Comparison of ENCODE assay signal across 14 mouse cellular contexts in genomic region chr1:92976141-92976566, GRCm38 (mm10). TPM values are rescaled to one million over a fixed set of nuclear protein-coding genes. Genes with fewer than 3 reads are reported as not detected.
DNase-seq lines count a peak whose midpoint lies in the region; ATAC-seq lines count a peak whose summit lies in the region.
"Had no signal": no experiment of that assay in that cellular context is flagged by ENCODE, and none has a peak within 500 bp of the region (broad histone marks: within the 10 kb centered on the region; RNA-seq: fewer than 3 reads in every experiment).

No protein-coding gene starts in this region.

- H3K27me3 ChIP-seq in embryonic facial prominence, embryonic 12.5 days = 0 out of 2 replicates have a peak, but pooled peaks cover 5% of the 10 kb centered on the region
- peaks cover 25% of the 10 kb centered on the region for H3K27me3 ChIP-seq in embryonic facial prominence, embryonic 10.5 days (replicated peaks; ENCODE audit: low read depth, poor library complexity, severe bottlenecking)
- no peaks in the 10 kb centered on the region for H3K27me3 ChIP-seq in stomach, embryonic 16.5 days (ENCODE audit: control insufficient read depth, insufficient read depth, low read length)
- no peaks in the 10 kb centered on the region for H3K27me3 ChIP-seq in neural tube, embryonic 15.5 days (replicated peaks)
- H3K27me3 ChIP-seq: Patski had no signal

- no peak for DNase-seq in embryonic facial prominence, embryonic 10.5 days (ENCODE audit: low spot score)
- peak; percentile 34 for DNase-seq in ovary, postnatal 36 days (ENCODE audit: low spot score)
- DNase-seq in ovary, postnatal 10 days (ENCODE audit: low spot score) = no peak
- peak; percentile 17 to 31 for DNase-seq in kidney, postnatal 36 days
- no peak for DNase-seq in layer of hippocampus, postnatal 25 days (ENCODE audit: extremely low spot score in 1 of 2, low spot score in 1 of 2)
- DNase-seq: B cell, adult 2 months; layer of hippocampus, adult 9-11 months had no signal

- no peak overlapping the region for H3K9ac ChIP-seq in embryonic facial prominence, embryonic 12.5 days
- H3K9ac ChIP-seq in stomach, embryonic 16.5 days (ENCODE audit: low read length) = no peak overlapping the region
- no peak overlapping the region for H3K9ac ChIP-seq in neural tube, embryonic 15.5 days (replicated peaks)

- WGBS in embryonic facial prominence, embryonic 12.5 days = 55% methylated on average over 6 of the region's 6 CpGs
- WGBS in embryonic facial prominence, embryonic 10.5 days = 62% methylated on average over 6 of the region's 6 CpGs
- WGBS in stomach, embryonic 16.5 days = 32% methylated on average over 6 of the region's 6 CpGs
- 57% methylated on average over 6 of the region's 6 CpGs for WGBS in neural tube, embryonic 15.5 days

- no peak overlapping the region for H3K4me2 ChIP-seq in embryonic facial prominence, embryonic 12.5 days (replicated peaks)
- H3K4me2 ChIP-seq in stomach, embryonic 16.5 days (ENCODE audit: low read depth, low read length) = no peak overlapping the region
- H3K4me2 ChIP-seq in neural tube, embryonic 15.5 days = no peak overlapping the region

- H3K4me1 ChIP-seq in embryonic facial prominence, embryonic 12.5 days = no peaks in the 10 kb centered on the region
- H3K4me1 ChIP-seq in embryonic facial prominence, embryonic 10.5 days = peaks cover 23% of the 10 kb centered on the region
- H3K4me1 ChIP-seq in stomach, embryonic 16.5 days (ENCODE audit: control insufficient read depth, insufficient read depth, low read length) = peaks cover 23% of the 10 kb centered on the region
- H3K4me1 ChIP-seq in neural tube, embryonic 15.5 days = no peaks in the 10 kb centered on the region

- no peaks in the 10 kb centered on the region for H3K36me3 ChIP-seq in embryonic facial prominence, embryonic 12.5 days
- no peaks in the 10 kb centered on the region for H3K36me3 ChIP-seq in embryonic facial prominence, embryonic 10.5 days (replicated peaks)
- H3K36me3 ChIP-seq in stomach, embryonic 16.5 days (ENCODE audit: control insufficient read depth, insufficient read depth, low read length) = no peaks in the 10 kb centered on the region
- no peaks in the 10 kb centered on the region for H3K36me3 ChIP-seq in neural tube, embryonic 15.5 days
- H3K36me3 ChIP-seq: hindbrain, embryonic 10.5 days had no signal

- 0 out of 2 replicates have a peak, but pooled peaks have one; percentile 17 for ATAC-seq in embryonic facial prominence, embryonic 12.5 days (ENCODE audit: insufficient number of reproducible peaks, insufficient read depth, low FRiP score, low TSS enrichment)
- ATAC-seq in stomach, embryonic 16.5 days (ENCODE audit: insufficient read depth, low FRiP score) = peak; percentile 49; the same call in 1 of the 2 replicates
- no peak for ATAC-seq in neural tube, embryonic 15.5 days (ENCODE audit: low FRiP score)
- ATAC-seq: midbrain, embryonic 16.5 days; Patski had no signal

- H3K4me3 ChIP-seq in embryonic facial prominence, embryonic 12.5 days = no peak overlapping the region
- no peak overlapping the region for H3K4me3 ChIP-seq in embryonic facial prominence, embryonic 10.5 days
- H3K4me3 ChIP-seq in stomach, embryonic 16.5 days (replicated peaks; ENCODE audit: low read length) = no peak overlapping the region
- no peak overlapping the region for H3K4me3 ChIP-seq in neural tube, embryonic 15.5 days (replicated peaks)
- H3K4me3 ChIP-seq: hindbrain, embryonic 10.5 days had no signal

- no peaks in the 10 kb centered on the region for H3K9me3 ChIP-seq in embryonic facial prominence, embryonic 12.5 days
- H3K9me3 ChIP-seq in embryonic facial prominence, embryonic 10.5 days = no peaks in the 10 kb centered on the region
- H3K9me3 ChIP-seq in stomach, embryonic 16.5 days (replicated peaks; ENCODE audit: control insufficient read depth, low read length) = no peaks in the 10 kb centered on the region
- no peaks in the 10 kb centered on the region for H3K9me3 ChIP-seq in neural tube, embryonic 15.5 days (replicated peaks)
- H3K9me3 ChIP-seq: hindbrain, embryonic 10.5 days had no signal

- H3K27ac ChIP-seq in embryonic facial prominence, embryonic 12.5 days = no peak overlapping the region
- no peak overlapping the region for H3K27ac ChIP-seq in embryonic facial prominence, embryonic 10.5 days (replicated peaks)
- H3K27ac ChIP-seq in stomach, embryonic 16.5 days (ENCODE audit: low read length) = no peak overlapping the region; the same call in 1 of the 2 replicates
- H3K27ac ChIP-seq in neural tube, embryonic 15.5 days (replicated peaks) = no peak overlapping the region
- H3K27ac ChIP-seq: hindbrain, embryonic 10.5 days had no signal

RNA-seq across cellular contexts. Expression of gene Gpr35, which starts 25.5 kb away (rescaled TPM):
- polyA plus RNA-seq in embryonic facial prominence, embryonic 12.5 days (2016; fragmentation: Nextera tagmentation; extraction: Ambion mirVana) = 0.36 and 0.57 TPM in 2 replicates
- 0.13 and 0.19 TPM in 2 replicates for polyA plus RNA-seq in embryonic facial prominence, embryonic 10.5 days (2016; fragmentation: Nextera tagmentation; extraction: Ambion mirVana)
- polyA plus RNA-seq in stomach, embryonic 16.5 days (2015; fragmentation: Nextera tagmentation; extraction: Ambion mirVana) = 8.7 and 8.9 TPM in 2 replicates
- 0.64 and 1.0 TPM in 2 replicates for polyA plus RNA-seq in neural tube, embryonic 15.5 days (2015; fragmentation: Nextera tagmentation; extraction: Ambion mirVana)
- under 1 TPM; 0.37 to 0.87 TPM for total RNA-seq in layer of hippocampus, postnatal 25 days (2021)
- polyA plus RNA-seq: Patski had no signal

RNA-seq across cellular contexts. Expression of gene Aqp12, which starts 30.0 kb away (rescaled TPM):
- not detected in 2 replicates for polyA plus RNA-seq in embryonic facial prominence, embryonic 12.5 days (2016; fragmentation: Nextera tagmentation; extraction: Ambion mirVana)
- polyA plus RNA-seq in embryonic facial prominence, embryonic 10.5 days (2016; fragmentation: Nextera tagmentation; extraction: Ambion mirVana) = not detected in 2 replicates
- polyA plus RNA-seq in stomach, embryonic 16.5 days (2015; fragmentation: Nextera tagmentation; extraction: Ambion mirVana) = 11.4 and 15.0 TPM in 2 replicates
- polyA plus RNA-seq in neural tube, embryonic 15.5 days (2015; fragmentation: Nextera tagmentation; extraction: Ambion mirVana) = not detected in 2 replicates
- total RNA-seq in layer of hippocampus, postnatal 25 days (2021) = not detected
- polyA plus RNA-seq: hindbrain, embryonic 10.5 days; liver, adult 2 months; midbrain, embryonic 16.5 days; Patski had no signal

RNA-seq across cellular contexts. Expression of gene Capn10, which starts 42.0 kb away (rescaled TPM):
- 42.7 and 44.7 TPM in 2 replicates for polyA plus RNA-seq in embryonic facial prominence, embryonic 12.5 days (2016; fragmentation: Nextera tagmentation; extraction: Ambion mirVana)
- polyA plus RNA-seq in embryonic facial prominence, embryonic 10.5 days (2016; fragmentation: Nextera tagmentation; extraction: Ambion mirVana) = 37.7 and 42.0 TPM in 2 replicates
- 35.7 and 36.0 TPM in 2 replicates for polyA plus RNA-seq in stomach, embryonic 16.5 days (2015; fragmentation: Nextera tagmentation; extraction: Ambion mirVana)
- 55.4 and 60.8 TPM in 2 replicates for polyA plus RNA-seq in neural tube, embryonic 15.5 days (2015; fragmentation: Nextera tagmentation; extraction: Ambion mirVana)
- 10 to 100 TPM; 40.8 to 49.5 TPM for total RNA-seq in layer of hippocampus, postnatal 25 days (2021)

Comparison
In these comparisons a context has a peak if more than half of its experiments do, and no peak if none do; other contexts are left out.
1. DNase-seq: peak in ovary, postnatal 36 days (single experiment) and kidney, postnatal 36 days (2 of 2); none in embryonic facial prominence, embryonic 10.5 days (single experiment), ovary, postnatal 10 days (single experiment) and layer of hippocampus, postnatal 25 days (0 of 2).
2. RNA of gene Aqp12, which starts 30.0 kb away (polyA plus RNA-seq): 11.4 to 15.0 TPM in stomach, embryonic 16.5 days; not detected in embryonic facial prominence, embryonic 12.5 days, not detected in embryonic facial prominence, embryonic 10.5 days and not detected in neural tube, embryonic 15.5 days; every median in the first group is over 10 times any median in the second.